Mouse (Mus musculus): ENCODE data around the gene Peg10. TPM values are rescaled to one million over a fixed set of nuclear protein-coding genes. Genes with fewer than 3 reads are reported as not detected.

Peg10 gene
- polyA plus RNA-seq, 1 experiment from 2014 or later: 38.9 TPM

DNA sequence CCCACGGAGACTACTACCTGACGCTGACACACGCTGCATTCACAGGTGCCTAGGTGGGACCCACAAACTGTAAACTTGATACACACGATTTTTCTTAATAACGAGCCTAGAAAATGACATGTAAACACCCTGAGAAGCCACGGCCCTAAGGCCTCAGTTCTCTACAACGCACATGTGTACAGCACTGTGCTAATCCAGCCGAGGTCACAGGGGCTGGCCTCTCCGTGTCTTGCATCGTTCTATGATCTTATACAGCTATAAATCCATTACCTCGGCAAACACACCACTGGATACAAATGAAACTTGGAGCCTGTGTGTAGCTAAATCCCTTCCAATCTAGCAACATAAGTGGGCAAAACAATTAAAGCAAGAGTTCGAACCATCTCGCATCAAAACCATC lies 24.4 kb upstream of the Peg10 start:
- WGBS: 53% methylated on average over 13 of the region's 13 CpGs

GRCm38 (mm10) chr6:4723998-4724757 lies 22.9 kb upstream of the Peg10 start:
- Histone ChIP-seq H3K4me1 (ENCODE audit: control insufficient read depth, insufficient read depth, low read length) (peaks cover 15% of the 10 kb centered on the region), H3K27me3 (ENCODE audit: control insufficient read depth, insufficient read depth, low read length) (no peaks in the 10 kb centered on the region), H3K9ac (ENCODE audit: low read length) (no peak overlapping the region), H3K9me3 (ENCODE audit: control insufficient read depth, low read length) (no peaks in the 10 kb centered on the region), H3K36me3 (ENCODE audit: control insufficient read depth, insufficient read depth, low read length) (no peaks in the 10 kb centered on the region), H3K4me3 (ENCODE audit: low read depth, low read length) (no peak overlapping the region), H3K27ac (replicated peaks; ENCODE audit: low read depth, low read length) (no peak overlapping the region), H3K4me2 (ENCODE audit: low read depth, severe bottlenecking) (no peak overlapping the region)
- ATAC-seq (ENCODE audit: insufficient number of reproducible peaks, low FRiP score, low TSS enrichment, low read depth) (0 out of 2 replicates have a peak, but pooled peaks have one; percentile 51), DNase-seq (ENCODE audit: low spot score) (peak; percentile 39)
- WGBS: 26% methylated on average over 15 of the region's 15 CpGs

More for the DNA sequence above, 24.4 kb upstream of the Peg10 start:
- Histone ChIP-seq H3K27ac (replicated peaks; ENCODE audit: low read depth, low read length) (no peak overlapping the region), H3K9me3 (ENCODE audit: control insufficient read depth, low read length) (no peaks in the 10 kb centered on the region), H3K36me3 (ENCODE audit: control insufficient read depth, insufficient read depth, low read length) (no peaks in the 10 kb centered on the region), H3K4me2 (ENCODE audit: low read depth, severe bottlenecking) (no peak overlapping the region), H3K4me1 (ENCODE audit: control insufficient read depth, insufficient read depth, low read length) (peaks cover 15% of the 10 kb centered on the region), H3K9ac (ENCODE audit: low read length) (no peak overlapping the region), H3K27me3 (ENCODE audit: control insufficient read depth, insufficient read depth, low read length) (no peaks in the 10 kb centered on the region), H3K4me3 (ENCODE audit: low read depth, low read length) (no peak overlapping the region)
- ATAC-seq (ENCODE audit: insufficient number of reproducible peaks, low FRiP score, low TSS enrichment, low read depth): no peak
- DNase-seq (ENCODE audit: low spot score): peak; percentile 26

DNA sequence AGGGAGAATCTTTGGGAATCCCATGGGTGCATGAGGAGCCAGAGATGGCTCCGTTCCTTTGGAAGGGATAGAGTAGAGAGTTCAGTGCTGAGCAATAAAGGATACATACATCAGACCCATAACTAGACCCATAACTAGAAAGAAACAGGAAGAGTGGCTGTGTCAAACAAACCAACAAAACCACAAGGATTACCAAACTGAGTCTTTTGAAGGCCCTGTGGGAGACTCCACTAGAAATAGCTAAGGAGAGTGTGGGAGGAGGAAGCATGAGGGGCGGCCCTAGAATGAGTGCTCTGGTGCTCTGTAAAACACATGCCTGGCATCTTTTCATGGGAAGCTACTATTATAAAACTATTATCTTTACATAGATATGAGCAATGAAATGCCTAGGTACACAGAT lies 18.8 kb upstream of the Peg10 start:
- no peaks in the 10 kb centered on the region for H3K9me3 ChIP-seq (ENCODE audit: control insufficient read depth, low read length)
- peaks cover 9% of the 10 kb centered on the region for H3K4me1 ChIP-seq (ENCODE audit: control insufficient read depth, insufficient read depth, low read length)
- H3K36me3 ChIP-seq (ENCODE audit: control insufficient read depth, insufficient read depth, low read length): no peaks in the 10 kb centered on the region
- H3K27ac ChIP-seq (replicated peaks; ENCODE audit: low read depth, low read length): no peak overlapping the region
- H3K4me2 ChIP-seq (ENCODE audit: low read depth, severe bottlenecking): no peak overlapping the region
- no peak overlapping the region for H3K4me3 ChIP-seq (ENCODE audit: low read depth, low read length)
- no peak overlapping the region for H3K9ac ChIP-seq (ENCODE audit: low read length)
- H3K27me3 ChIP-seq (ENCODE audit: control insufficient read depth, insufficient read depth, low read length): no peaks in the 10 kb centered on the region
- DNase-seq (ENCODE audit: low spot score): no peak
- ATAC-seq (ENCODE audit: insufficient number of reproducible peaks, low FRiP score, low TSS enrichment, low read depth): no peak
- WGBS: 87% methylated on average over 2 of the region's 2 CpGs

- 38% methylated on average over 8 of the region's 8 CpGs for WGBS
- no peak overlapping the region for H3K4me2 ChIP-seq (ENCODE audit: low read depth, severe bottlenecking)
- H3K36me3 ChIP-seq (ENCODE audit: control insufficient read depth, insufficient read depth, low read length): no peaks in the 10 kb centered on the region
- H3K9me3 ChIP-seq (ENCODE audit: control insufficient read depth, low read length): no peaks in the 10 kb centered on the region
- DNase-seq (ENCODE audit: low spot score): peak; percentile 20
- no peak overlapping the region for H3K27ac ChIP-seq (replicated peaks; ENCODE audit: low read depth, low read length)
- no peaks in the 10 kb centered on the region; the same call in none of the 2 replicates for H3K4me1 ChIP-seq (ENCODE audit: control insufficient read depth, insufficient read depth, low read length)
- ATAC-seq (ENCODE audit: insufficient number of reproducible peaks, low FRiP score, low TSS enrichment, low read depth): no peak
- H3K27me3 ChIP-seq (ENCODE audit: control insufficient read depth, insufficient read depth, low read length): no peaks in the 10 kb centered on the region
- no peak overlapping the region for H3K4me3 ChIP-seq (ENCODE audit: low read depth, low read length)
- H3K9ac ChIP-seq (ENCODE audit: low read length): no peak overlapping the region
Measured at GRCm38 (mm10) chr6:4731675-4732074, 15.4 kb upstream of the Peg10 start.

DNA sequence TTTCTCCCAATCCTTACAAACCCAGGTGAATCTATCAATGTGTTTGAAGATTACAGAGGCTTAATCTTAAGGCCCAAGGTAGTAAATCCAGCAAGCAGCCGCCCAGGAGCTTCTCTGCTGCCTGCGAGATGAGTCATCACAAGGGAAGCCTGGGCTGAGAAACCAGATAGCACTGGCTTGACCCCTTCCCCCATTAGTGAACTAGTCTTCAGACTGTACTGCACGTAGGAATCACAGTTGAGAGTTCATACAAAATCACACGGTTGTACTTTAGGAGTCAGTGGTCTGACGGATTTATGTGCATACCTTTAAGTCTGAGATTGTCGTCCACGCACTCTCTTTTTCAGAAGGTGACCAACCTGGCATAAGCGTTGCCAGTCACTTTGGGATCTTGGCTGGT lies 13.9 kb upstream of the Peg10 start:
- ATAC-seq (ENCODE audit: insufficient number of reproducible peaks, low FRiP score, low TSS enrichment, low read depth): no peak
- 37% methylated on average over 8 of the region's 8 CpGs for WGBS

DNA sequence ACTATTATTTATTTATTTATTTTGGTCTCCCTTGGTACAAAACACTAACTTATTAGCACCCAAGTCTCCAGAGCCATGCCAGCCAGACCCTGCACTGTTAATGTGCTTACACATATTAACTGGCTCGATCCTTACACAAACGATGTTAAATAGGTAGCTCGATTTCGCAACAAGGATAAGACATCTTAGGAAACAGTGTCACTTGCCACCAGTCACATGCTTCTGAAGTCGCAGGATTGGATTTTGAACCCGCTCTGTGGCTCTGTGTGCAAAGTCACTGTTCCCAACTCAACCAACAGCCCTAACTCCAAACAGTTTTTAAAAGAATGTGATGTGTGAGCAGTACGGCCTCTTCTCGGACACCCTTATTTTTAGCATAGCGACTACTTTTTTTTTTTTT lies 10.7 kb upstream of the Peg10 start:
- H3K9me3 ChIP-seq (ENCODE audit: control insufficient read depth, low read length): no peaks in the 10 kb centered on the region
- no peak overlapping the region for H3K9ac ChIP-seq (ENCODE audit: low read length)
- H3K27ac ChIP-seq (replicated peaks; ENCODE audit: low read depth, low read length): no peak overlapping the region
- no peaks in the 10 kb centered on the region for H3K36me3 ChIP-seq (ENCODE audit: control insufficient read depth, insufficient read depth, low read length)
- 88% methylated on average over 9 of the region's 9 CpGs for WGBS
- DNase-seq (ENCODE audit: low spot score) (peak; percentile 18), ATAC-seq (ENCODE audit: insufficient number of reproducible peaks, low FRiP score, low TSS enrichment, low read depth) (no peak)
- peaks cover 20% of the 10 kb centered on the region for H3K4me1 ChIP-seq (ENCODE audit: control insufficient read depth, insufficient read depth, low read length)
- no peak overlapping the region for H3K4me3 ChIP-seq (ENCODE audit: low read depth, low read length)
- H3K27me3 ChIP-seq (ENCODE audit: control insufficient read depth, insufficient read depth, low read length): no peaks in the 10 kb centered on the region
- no peak overlapping the region for H3K4me2 ChIP-seq (ENCODE audit: low read depth, severe bottlenecking)

More for the DNA sequence above, 13.9 kb upstream of the Peg10 start:
- Histone ChIP-seq H3K36me3 (ENCODE audit: control insufficient read depth, insufficient read depth, low read length) (no peaks in the 10 kb centered on the region), H3K9ac (ENCODE audit: low read length) (no peak overlapping the region), H3K4me3 (ENCODE audit: low read depth, low read length) (no peak overlapping the region), H3K4me2 (ENCODE audit: low read depth, severe bottlenecking) (no peak overlapping the region), H3K27me3 (ENCODE audit: control insufficient read depth, insufficient read depth, low read length) (no peaks in the 10 kb centered on the region), H3K27ac (replicated peaks; ENCODE audit: low read depth, low read length) (no peak overlapping the region), H3K4me1 (ENCODE audit: control insufficient read depth, insufficient read depth, low read length) (peaks cover 10% of the 10 kb centered on the region), H3K9me3 (ENCODE audit: control insufficient read depth, low read length) (no peaks in the 10 kb centered on the region)
- DNase-seq (ENCODE audit: low spot score): peak; percentile 31

DNA sequence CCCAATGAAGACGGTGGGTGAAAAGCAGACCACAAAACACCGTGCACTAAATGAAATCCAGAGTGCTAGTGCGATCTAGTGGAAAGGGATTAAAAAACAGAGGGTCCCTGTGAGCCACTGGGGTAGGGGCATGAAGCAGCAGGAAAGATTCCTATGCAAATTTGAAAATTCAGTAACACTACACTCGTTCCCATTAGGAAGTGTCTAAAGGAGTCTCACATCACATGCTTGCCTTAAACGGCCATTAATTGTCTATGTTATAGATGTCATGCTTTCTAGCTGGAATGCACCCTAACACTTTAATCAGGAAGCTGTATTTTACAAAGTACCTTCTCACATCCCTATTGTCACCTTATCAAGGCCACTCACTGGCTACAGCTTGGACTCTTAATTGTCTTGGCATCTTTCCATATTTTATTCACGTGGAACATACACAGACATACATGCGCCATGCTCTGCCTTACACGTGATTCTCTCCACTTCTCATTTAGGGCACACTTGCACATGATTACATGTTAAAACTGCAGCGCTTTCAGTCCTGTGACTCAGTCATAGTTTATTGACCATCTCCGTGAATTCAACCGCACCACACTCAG lies 9.0 kb upstream of the Peg10 start:
- Histone ChIP-seq H3K9ac (ENCODE audit: low read length) (no peak overlapping the region), H3K9me3 (ENCODE audit: control insufficient read depth, low read length) (no peaks in the 10 kb centered on the region), H3K4me3 (ENCODE audit: low read depth, low read length) (no peak overlapping the region), H3K4me2 (ENCODE audit: low read depth, severe bottlenecking) (no peak overlapping the region), H3K4me1 (ENCODE audit: control insufficient read depth, insufficient read depth, low read length) (peaks cover 22% of the 10 kb centered on the region), H3K36me3 (ENCODE audit: control insufficient read depth, insufficient read depth, low read length) (no peaks in the 10 kb centered on the region), H3K27me3 (ENCODE audit: control insufficient read depth, insufficient read depth, low read length) (no peaks in the 10 kb centered on the region), H3K27ac (replicated peaks; ENCODE audit: low read depth, low read length) (no peak overlapping the region)
- ATAC-seq (ENCODE audit: insufficient number of reproducible peaks, low FRiP score, low TSS enrichment, low read depth) (no peak), DNase-seq (ENCODE audit: low spot score) (peak; percentile 24)
- WGBS: 35% methylated on average over 11 of the region's 11 CpGs

GRCm38 (mm10) chr6:4738717-4739116 lies 8.4 kb upstream of the Peg10 start:
- Histone ChIP-seq H3K36me3 (ENCODE audit: control insufficient read depth, insufficient read depth, low read length) (no peaks in the 10 kb centered on the region), H3K4me2 (ENCODE audit: low read depth, severe bottlenecking) (no peak overlapping the region), H3K4me3 (ENCODE audit: low read depth, low read length) (no peak overlapping the region), H3K27ac (replicated peaks; ENCODE audit: low read depth, low read length) (no peak overlapping the region), H3K4me1 (ENCODE audit: control insufficient read depth, insufficient read depth, low read length) (peaks cover 22% of the 10 kb centered on the region), H3K9ac (ENCODE audit: low read length) (no peak overlapping the region), H3K27me3 (ENCODE audit: control insufficient read depth, insufficient read depth, low read length) (no peaks in the 10 kb centered on the region), H3K9me3 (ENCODE audit: control insufficient read depth, low read length) (no peaks in the 10 kb centered on the region)
- ATAC-seq (ENCODE audit: insufficient number of reproducible peaks, low FRiP score, low TSS enrichment, low read depth) (no peak), DNase-seq (ENCODE audit: low spot score) (peak; percentile 22)
- WGBS: 17% methylated on average over 2 of the region's 2 CpGs

All from limb, embryonic 11.5 days (tissue).